Mouse (Mus musculus) lung, postnatal 14 days (tissue): ENCODE results near the gene Nrf1.
A peak's percentile ranks its signal among the peaks of the same experiment; 100 is the strongest.

ENCODE experiments used
- DNase-seq: peaks from one replicate; pipeline ENCODE4 v3.0.0; 2021

The Nrf1 gene

DNA sequence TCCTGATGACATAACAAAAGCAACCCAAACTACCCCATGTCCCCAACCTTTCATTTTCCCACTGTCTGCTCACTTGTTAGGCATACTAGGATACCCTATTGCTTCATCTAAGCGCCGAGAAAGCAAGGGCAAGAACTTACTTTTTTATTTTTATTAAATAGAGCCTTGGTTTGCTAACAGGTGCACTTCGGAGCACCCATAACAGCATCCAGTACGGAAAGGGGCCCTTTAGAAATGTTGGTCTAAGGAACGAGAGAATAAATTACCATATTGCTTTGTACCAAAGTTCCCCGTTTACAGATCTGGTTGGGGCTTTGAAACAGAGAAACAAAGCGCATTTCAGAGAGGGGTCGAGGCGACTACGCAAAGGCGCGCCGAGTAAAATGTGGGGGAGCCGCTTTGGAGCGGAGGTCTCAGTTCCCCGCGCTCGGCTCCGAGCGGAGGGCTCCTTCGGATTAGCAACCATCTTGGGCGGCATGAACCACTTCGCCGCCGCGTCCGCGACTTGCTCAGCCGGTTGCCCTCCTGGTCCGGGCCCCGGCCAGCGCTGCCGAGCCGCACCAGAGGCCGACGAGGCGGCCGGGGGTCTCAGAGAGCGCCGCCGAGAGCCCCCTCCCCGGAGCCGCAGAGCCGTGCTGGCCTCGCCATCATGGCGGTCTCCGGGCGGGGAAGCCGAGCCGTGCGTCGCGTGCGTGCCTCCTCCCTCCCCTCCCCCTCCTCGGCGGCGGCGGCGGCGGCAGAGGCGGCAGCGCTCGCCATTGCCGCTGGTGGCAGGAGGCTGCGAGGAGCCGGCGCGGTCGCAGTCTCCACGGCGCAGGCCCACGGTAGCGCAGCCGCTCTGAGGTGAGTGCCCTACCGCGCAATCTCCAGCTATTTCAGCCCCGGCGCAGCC lies at the start of gene Nrf1:
Gene Nrf1, plus strand, starts transcription at position 718 of the 892 bp plus-strand sequence.
- DNase-seq, result peak; percentile 94

DNA sequence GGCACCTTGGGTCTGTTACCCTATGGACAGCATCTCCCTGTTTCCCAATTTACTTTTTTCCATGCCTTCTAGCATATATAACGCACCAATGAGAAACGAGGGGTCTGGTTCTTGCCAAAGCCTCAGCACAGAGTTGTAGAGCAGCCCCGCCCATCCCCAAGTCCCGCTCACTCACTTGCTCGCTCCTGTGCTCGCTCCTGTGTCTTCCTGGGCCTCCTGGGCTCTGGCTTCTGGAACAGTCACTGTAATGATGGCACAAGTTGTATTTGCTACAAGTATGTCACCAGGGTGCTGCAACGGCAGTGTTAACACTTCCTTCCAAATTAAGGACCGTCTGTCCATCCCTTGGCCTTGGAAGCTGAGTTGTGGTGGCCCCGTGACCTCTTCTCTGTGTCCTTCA lies 49.6 kb upstream of the Nrf1 start:
- DNase-seq, result peak; percentile 20

DNA sequence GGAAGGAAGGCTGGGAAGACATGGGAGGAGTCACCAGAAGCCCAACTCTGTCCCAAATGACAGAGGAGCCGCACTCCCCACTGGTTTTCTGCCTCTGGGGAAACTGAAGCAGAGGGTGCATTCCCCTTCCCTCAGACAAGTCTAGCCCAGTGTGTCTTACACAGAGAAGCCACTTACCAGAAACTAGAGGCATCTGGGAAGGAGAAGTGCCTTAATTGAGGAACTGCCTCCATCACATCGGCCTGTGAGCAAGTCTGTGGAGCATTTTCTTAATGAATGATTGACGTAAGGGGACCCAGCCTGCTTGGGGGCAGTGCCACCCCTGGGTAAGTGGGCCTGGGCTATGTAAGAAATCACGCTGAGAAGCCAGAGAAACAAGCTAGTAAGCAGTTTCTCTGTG lies 49.0 kb upstream of the Nrf1 start:
- DNase-seq, result no peak

DNA sequence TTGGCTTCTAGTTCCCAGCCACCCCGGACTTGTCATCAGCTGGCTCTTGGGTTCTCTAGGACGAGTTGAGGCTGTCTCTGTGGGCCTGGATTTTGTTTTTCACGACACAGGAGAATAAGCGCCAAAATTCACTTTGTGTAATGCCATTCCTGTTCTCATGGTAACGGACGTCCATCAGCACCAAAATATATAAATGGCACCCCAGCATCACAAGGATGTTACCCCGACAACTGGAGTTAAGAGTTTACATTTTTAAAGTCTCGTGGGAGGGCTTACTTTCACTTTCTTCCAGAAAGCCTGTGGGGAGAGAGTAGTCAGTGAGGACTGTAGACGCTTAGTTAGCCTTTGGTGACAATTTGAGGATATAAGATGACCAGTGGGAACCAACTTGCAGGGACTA lies 45.2 kb upstream of the Nrf1 start:
- no peak for DNase-seq

DNA sequence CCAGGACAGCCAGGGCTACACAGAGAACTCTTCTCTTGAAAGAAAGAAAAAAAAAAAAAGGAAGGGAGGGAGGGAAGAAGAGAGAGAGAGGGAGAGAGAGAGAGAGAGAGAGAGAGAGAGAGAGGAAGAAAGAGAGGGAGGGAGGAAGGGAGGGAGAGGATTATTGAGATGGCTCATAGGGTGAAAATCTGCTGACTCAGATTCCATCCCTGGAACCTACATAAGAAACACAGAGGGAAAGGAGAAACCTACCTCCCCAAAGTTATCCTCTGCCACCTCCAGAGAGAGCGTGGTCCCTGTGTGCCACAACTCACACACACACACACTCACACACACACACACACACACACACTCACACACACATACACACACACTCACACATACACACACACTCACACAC lies 41.9 kb upstream of the Nrf1 start:
- DNase-seq, result no peak

DNA sequence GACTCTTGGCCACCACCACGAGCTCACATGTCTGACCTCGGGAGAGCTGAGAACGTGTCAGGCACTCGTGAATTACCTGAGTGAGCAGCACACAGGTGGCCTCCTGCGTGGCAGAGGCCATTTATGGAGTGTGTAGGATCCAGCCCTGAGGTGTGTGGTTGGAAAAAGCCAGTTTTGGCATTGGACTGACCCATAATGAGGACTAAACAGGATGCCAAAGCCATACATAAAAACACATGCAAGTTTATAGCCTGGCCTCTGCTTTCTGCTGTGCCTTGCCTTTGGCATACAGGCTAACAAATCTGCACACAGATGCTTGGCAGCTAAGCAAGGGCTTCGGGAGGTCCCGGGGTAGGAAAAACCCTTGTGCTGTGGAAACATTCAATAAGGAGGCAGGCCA lies 38.6 kb upstream of the Nrf1 start:
- no peak for DNase-seq

DNA sequence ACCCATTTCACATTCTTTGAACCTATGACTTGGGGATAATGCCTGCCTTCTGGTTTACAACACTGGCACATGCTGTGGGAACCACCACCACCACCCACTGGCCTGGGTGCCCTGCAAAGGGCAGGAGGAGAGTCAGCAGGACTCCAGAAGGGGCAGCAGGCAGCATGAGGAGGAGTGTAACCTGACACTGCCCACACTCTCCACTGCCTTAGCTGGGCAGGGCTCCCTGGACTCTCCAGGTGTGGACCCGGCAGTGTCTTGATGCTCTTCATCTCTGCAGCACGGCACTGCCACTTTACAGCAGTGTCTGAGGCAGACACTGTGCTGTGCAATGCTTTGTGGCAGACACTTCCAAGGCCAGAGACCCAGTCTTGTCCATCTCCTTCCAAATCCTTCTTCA lies 34.3 kb upstream of the Nrf1 start:
- no peak for DNase-seq

DNA sequence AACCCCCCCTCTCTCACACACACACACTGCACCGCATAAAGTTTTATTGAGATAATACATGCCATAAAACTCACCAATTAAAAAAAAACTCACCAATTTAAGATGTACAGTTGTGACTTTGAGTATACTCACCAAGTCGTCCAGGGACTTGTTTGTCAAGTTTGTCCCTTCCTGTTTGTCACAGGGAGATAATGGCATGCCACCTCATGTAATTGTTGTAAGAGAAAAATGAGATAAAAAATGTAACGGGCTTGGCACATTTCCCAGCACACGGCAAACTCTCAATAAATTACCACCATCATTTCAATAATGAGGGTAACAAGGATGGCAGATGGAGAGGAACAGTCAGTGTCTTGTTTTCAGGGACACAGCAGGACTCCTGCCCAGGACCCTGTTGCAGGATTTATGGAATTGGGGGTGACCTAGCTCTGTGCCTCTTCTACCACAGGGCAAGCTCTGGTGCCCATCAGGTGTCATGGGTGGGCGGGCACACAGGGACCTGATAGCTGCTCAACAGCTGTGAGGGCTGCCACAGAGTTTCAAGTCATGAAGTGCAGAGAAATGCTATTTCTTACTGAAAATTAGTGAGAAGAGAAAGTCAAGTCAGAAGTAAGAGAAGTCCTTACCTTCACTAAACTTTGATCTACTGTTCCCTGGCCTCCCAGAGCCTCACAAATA lies 33.5 kb upstream of the Nrf1 start:
- DNase-seq, result no peak

DNA sequence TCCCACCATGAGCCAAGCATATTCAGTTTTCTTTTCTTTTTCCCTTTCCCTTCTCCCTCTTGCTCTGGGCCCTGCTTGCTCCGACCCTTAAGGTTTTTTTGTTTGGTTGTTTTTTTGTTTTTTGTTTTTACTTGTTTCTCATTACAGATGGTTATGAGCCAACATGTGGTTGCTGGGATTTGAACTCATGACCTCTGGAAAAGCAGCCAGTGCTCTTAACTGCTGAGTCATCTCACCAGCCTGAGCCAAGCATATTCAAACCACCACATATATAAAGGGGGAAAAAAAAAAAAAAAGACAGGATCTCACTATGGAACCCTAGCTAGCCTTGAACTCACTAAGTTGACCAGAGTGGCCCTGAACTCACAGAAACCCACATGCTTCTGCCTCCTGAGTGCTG lies 26.5 kb upstream of the Nrf1 start:
- DNase-seq, result no peak

DNA sequence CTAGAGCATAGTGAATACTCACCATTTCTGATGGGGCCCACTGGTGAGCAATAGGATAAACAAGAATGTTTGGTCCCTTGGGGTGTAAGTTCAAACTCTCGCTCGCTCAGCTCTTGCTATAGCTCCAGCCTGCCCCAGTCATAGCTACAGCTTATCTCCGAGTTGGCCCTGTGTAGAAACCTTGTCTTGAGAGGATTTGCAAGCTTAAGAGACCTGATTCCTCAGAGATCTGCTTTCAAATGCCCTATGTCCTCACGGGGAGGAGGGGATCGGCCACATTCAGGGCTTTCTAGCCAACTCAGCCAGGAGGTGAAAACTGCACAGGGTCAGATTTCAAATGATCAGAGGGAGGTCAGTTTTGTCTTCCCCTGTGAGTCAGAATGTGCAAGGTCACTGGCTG lies 26.1 kb upstream of the Nrf1 start:
- no peak for DNase-seq

DNA sequence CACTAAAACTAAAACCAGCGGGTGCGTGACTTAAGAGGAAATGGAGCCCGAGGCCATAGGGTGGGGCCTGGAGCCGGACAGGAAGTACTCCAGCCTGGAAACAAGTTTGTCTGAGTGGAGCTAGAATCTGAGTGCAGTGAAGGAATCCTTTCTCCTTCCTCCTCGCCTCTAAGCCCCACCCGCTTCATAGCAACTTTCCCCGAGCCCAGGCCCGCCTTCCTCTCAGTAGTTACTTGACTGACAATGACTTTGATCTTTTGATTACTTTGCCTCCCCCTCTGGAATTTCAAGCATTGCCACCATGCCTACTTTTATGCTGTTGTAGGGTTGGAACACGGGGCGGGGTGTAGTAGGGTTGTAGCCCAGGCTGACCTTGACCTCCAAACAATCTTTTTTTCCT lies 21.0 kb upstream of the Nrf1 start:
- peak; percentile 69 for DNase-seq

DNA sequence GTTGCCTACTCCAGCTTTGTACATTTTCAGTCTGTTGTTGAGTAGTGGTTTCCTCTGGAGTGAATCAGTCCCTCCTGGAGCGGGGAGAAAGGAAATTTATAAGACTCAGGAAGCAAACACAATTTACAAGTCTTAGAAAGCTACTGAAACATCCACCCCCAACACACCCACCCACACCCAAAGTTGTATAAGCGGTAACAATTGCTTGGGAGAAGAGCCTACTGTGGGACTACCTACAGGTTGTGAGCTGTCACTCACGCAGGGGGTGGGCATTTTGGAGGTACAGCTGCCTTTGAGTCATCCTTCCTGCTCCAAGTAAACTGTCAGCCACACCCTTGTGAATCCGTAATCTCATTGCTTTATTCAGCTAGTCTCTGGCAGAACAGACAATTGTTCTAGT lies 19.4 kb upstream of the Nrf1 start:
- DNase-seq, result no peak

DNA sequence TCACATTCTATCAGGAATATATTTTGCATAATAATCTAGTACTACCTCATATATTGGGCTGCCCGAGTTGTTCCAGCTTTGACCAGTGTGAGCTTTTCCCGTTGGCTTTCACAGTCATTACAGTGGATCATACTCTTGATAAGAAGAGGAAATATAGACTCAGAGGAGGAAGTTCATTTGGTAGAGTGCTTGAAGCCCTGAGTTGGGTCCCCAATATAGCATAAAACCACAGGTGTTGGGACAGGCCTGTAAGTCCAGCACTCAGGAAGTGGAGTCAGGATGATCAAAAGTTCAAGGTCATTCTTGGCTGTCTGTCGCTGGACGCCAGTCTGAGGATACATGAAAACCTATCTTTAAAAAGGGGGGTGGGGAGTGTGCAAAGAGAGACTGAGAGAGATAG lies 12.7 kb upstream of the Nrf1 start:
- no peak for DNase-seq

DNA sequence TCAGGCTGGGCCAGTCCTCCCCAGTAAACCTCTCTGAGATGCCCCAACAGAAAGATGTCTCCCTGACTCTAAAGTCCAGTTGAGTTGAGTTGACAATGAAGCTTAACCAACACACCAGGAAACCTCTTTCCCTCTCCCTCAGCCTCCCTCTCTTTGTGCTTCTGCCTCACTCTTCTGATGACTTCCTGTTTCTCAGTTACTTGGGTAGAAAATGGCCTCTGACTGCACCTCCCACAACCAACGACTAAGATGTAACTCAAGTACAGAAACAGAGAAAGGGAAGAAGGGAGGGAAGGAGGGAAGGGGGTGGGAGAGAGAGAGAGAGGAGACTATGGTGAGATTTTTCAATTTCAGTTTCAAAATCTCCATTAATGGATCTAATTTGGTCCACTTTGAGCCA lies 6.3 kb upstream of the Nrf1 start:
- DNase-seq, result no peak

DNA sequence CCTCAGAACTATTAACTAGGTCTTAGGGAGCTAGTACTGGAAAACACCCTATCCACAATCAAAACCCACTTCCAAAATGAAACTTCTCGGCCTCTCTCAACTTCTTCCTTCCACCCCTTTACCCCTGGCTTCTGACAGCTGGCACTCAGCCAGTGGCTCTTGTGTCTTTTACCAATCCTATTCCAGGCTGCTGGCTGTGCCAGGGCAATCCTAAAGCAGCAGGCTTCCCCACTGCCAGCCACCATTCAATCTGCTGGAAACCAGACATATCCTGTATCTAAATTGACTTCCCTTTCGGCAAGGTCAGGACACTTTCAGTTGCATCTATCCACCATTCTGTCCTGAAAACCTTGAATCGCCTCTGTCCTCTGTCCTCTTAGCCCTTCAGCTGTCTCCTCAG lies 5.3 kb upstream of the Nrf1 start:
- no peak for DNase-seq

DNA sequence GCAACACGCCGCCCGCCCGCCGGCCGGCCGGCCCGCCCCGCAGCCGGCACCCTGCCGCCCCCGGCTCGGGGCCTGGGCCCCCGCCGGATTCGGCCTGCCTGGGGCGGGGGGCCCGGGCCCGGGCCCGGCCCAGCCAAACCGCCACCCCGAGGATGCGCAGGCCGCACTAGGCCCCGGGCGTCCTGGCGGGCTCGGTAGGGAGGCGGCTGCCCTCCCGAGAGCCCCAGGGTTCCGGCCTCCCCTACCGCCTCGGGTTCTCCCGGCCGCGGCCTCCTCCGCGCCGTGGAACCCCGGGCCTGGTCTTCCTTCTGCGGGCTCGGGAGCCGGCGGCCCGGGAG lies 344 bp downstream of the Nrf1 start:
- DNase-seq, result no peak

DNA sequence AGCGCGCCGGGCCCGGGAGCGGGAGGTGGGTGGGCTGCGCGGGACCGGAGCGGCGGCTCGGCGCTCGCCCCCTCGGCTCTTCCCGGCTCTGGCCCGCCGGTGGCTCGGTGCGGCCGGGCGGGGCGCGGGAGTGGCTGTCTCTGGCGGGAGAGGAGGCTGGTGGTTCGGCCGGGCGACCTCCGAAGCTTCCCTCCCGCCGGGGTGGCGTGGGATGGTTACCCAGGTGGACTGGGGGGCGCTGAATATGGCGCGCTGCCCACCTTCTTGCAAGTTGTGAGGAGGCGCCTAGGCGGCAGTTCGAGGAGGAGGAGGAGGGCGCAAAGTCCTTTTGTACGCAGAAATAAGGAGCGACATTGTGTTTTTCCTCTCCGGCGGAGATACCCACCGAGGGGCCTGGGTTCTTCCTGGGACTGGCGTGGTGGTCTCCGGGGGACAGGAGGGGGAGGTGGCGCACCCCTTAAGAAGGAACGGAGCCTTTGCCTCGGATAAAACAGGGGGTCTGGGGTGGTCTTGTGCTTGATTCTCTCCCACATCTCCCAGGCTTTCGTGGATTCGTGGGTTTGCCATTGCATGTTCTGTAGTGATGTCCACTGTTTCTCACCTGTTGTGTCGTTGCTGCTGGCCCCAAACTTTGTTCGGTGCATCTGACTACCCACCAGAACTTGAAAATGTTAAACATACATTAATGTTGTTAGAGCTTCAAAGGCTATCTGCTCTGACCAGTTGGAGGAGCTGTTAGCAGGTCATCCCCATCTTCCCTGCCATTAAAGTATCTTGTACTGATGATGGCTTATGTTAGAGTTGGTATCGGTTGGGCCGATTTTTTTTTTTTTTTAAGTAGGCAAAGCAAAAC lies 939 bp downstream of the Nrf1 start:
- DNase-seq, result peak; percentile 49

DNA sequence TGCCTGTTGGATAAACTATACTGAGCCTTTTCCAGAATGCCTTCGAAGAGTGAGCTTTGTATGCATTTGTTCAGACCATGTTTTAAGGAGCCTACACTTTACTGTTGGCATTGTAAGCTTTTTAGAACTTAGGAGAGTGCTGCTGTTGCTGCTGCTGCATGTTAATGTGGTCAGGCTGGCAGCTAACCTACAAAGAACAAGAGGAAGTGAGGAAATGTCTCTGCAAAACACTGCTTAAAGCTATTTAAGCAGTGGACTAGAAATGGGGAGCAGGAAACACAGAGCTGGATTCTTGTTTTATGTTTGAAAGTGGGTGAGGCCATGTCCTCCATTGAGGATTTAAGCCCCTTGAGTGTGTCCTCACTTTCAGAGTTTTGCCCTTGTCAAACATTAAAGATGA lies 5.3 kb downstream of the Nrf1 start:
- DNase-seq, result no peak

DNA sequence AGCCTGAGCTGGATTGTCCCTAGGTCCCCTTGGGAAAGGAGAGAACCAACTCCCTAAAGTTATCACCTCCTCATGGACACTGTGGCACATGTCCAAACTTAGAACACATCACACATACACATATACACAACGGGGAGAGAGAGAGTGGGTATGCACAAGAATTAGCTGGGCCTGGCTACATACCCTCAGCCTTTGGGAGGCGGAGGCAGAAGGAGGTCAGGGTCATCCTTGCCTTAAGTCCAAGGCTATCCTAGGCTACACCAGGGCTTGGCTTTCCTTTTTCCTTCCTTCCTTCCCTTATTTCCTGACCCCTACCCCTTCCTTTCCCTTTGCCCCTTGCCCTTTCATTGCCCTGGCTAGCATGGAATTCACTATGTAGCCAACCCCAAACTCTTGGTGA lies 14.8 kb downstream of the Nrf1 start:
- DNase-seq, result no peak

DNA sequence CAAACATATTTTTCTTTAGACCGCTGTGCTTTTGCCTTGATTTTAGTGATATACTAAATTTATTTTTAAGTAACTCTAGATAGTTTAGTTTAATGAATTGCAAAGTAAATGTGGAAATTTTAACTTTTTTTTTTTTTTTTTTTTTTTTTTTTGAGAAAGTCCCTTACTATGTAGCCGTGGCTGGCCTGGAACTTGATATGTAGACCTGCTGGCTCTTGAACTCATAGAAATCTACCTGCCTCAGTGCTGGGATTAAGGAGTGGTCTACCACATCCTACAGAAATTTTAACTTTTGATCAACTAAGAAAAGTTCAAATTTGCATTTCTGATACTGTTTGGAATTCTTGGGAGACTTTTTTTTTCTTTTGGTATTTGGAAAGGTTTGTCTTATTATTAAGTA lies 17.6 kb downstream of the Nrf1 start:
- no peak for DNase-seq

DNA sequence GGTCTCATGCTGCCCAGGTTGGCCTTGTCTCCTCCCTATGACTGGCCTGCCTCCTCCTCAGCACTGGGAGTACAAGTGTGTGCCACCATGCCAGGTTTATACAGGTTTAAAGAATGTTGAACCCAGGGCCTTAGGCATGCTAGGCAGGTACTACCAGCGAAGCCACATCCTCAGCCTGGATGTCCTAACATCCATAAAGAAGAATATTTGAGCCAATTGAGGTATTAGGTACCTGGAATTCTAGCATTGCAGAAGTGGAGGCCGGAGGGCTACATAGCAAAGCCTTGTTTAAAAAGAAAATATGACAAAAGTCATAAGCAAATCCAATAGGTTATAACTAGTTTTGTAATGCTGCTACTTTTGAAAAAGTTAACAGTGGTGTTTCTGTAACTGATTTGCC lies 19.0 kb downstream of the Nrf1 start:
- no peak for DNase-seq

DNA sequence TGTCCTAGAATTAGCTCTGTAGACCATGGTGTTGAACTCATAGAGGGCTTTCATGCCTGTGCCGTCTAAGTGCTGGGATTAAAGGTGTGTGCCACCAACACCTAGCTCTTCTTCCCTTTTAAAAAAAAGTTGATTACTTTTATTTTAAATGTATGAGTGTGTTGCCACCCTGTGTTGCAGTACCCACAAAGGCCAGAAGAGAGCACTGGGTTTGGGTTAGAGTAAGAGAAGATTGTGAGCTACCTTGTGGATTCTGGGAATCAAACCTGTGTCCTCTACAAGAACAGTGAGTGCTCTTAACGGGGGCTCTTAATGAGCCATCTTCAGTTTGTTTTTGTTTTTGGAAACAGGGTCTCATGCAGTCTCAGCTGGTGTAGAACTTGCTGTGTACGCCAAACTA lies 24.7 kb downstream of the Nrf1 start:
- DNase-seq, result no peak

DNA sequence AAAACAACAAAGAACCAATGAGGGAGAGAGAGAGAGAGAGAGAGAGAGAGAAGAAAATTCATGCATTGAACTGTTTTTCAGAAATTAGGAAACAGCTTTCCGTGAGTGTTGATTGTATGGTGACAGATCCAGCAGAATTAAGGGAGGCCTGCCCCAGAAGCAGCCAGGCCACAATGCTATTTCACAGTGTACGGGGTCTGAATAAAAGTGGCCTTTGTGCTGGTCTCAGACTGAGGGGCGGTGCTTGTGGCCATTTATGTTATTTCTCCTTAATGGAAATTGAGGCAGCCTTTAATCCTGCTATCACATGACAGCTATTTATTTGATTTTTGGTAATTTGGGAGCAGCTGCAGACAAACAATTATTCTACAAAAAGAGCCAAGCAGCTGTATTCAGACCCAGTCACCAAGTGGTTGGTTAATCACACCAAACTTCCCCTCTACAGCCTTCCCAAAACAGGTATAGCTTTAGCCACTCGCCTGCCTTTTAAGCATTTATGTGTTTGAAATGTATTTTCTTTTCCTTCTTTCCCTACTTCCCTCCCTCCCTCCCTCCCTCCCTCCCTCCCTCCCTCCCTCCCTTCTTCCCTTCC lies 31.2 kb downstream of the Nrf1 start:
- no peak for DNase-seq
